Mouse (Mus musculus): ENCODE results near the gene Tmem135. TPM values are rescaled to one million over a fixed set of nuclear protein-coding genes. Genes with fewer than 3 reads are reported as not detected.

Tmem135 gene
- polyA plus RNA-seq, 1 experiment from 2014 or later = 22.8 TPM

- ATAC-seq (ENCODE audit: low FRiP score) = no peak
- Histone ChIP-seq H3K4me2 (replicated peaks) (no peak overlapping the region), H3K27ac (no peak overlapping the region), H3K9ac (no peak overlapping the region), H3K4me3 (no peak overlapping the region), H3K27me3 (no peaks in the 10 kb centered on the region), H3K9me3 (replicated peaks) (no peaks in the 10 kb centered on the region), H3K4me1 (no peaks in the 10 kb centered on the region), H3K36me3 (no peaks in the 10 kb centered on the region)
- 84% methylated on average over 4 of the region's 4 CpGs for WGBS
Observed at GRCm38 (mm10) chr7:89251880-89252453, 152.1 kb downstream of the Tmem135 start.

- ATAC-seq (ENCODE audit: low FRiP score) = no peak
Observed at GRCm38 (mm10) chr7:89248135-89248850, 155.7 kb downstream of the Tmem135 start.

GRCm38 (mm10) chr7:89247012-89247710, 156.9 kb downstream of the Tmem135 start:
- no peak overlapping the region for H3K4me2 ChIP-seq (replicated peaks)
- no peak overlapping the region for H3K27ac ChIP-seq
- H3K9ac ChIP-seq = no peak overlapping the region
- H3K4me3 ChIP-seq = no peak overlapping the region
- ATAC-seq (ENCODE audit: low FRiP score) = no peak
- H3K27me3 ChIP-seq = no peaks in the 10 kb centered on the region
- H3K9me3 ChIP-seq (replicated peaks) = no peaks in the 10 kb centered on the region
- WGBS = 100% methylated on average over 2 of the region's 2 CpGs
- no peaks in the 10 kb centered on the region for H3K36me3 ChIP-seq
- no peaks in the 10 kb centered on the region for H3K4me1 ChIP-seq

More at GRCm38 (mm10) chr7:89248135-89248850, 155.7 kb downstream of the Tmem135 start:
- H3K27me3 ChIP-seq = no peaks in the 10 kb centered on the region
- no peak overlapping the region for H3K27ac ChIP-seq
- no peak overlapping the region for H3K4me2 ChIP-seq (replicated peaks)
- no peak overlapping the region for H3K4me3 ChIP-seq
- H3K36me3 ChIP-seq = no peaks in the 10 kb centered on the region
- no peaks in the 10 kb centered on the region for H3K4me1 ChIP-seq
- H3K9ac ChIP-seq = no peak overlapping the region
- no peaks in the 10 kb centered on the region for H3K9me3 ChIP-seq (replicated peaks)
- 71% methylated on average over 7 of the region's 7 CpGs for WGBS

- 0 out of 2 replicates have a peak, but pooled peaks cover 4% of the 10 kb centered on the region for H3K36me3 ChIP-seq
- H3K27ac ChIP-seq = no peak overlapping the region
- no peak overlapping the region for H3K4me3 ChIP-seq
- ATAC-seq (ENCODE audit: low FRiP score) = no peak
- no peak overlapping the region for H3K9ac ChIP-seq
- no peak overlapping the region for H3K4me2 ChIP-seq (replicated peaks)
- no peaks in the 10 kb centered on the region for H3K9me3 ChIP-seq (replicated peaks)
- H3K4me1 ChIP-seq = no peaks in the 10 kb centered on the region
- H3K27me3 ChIP-seq = no peaks in the 10 kb centered on the region
- WGBS = 90% methylated on average over 4 of the region's 4 CpGs
Observed at GRCm38 (mm10) chr7:89242565-89242964, 161.5 kb downstream of the Tmem135 start.

DNA sequence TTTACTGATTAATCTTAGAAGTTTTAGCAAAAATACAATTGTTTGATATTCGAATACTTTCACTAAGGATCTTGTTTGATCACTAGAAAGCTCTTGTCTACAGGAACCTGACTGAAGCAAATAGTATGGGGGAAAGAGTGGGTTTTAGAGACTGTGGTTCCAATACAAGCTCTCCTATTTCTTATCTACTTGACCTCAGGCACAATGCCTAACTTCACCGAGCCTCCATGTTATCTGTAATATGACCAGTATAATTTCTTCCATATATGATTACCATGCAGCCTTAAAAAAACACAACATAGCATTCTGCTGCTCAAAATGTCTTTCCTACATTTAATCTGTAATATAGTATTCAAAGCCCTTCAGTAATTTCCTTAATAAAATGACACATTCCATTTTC, 161.9 kb downstream of the Tmem135 start:
- ATAC-seq (ENCODE audit: low FRiP score) = no peak
- 0 out of 2 replicates have a peak, but pooled peaks cover 4% of the 10 kb centered on the region for H3K36me3 ChIP-seq

GRCm38 (mm10) chr7:89239592-89239991, 164.4 kb downstream of the Tmem135 start:
- H3K27me3 ChIP-seq = no peaks in the 10 kb centered on the region
- H3K9ac ChIP-seq = no peak overlapping the region
- H3K4me2 ChIP-seq (replicated peaks) = no peak overlapping the region
- H3K4me1 ChIP-seq = no peaks in the 10 kb centered on the region
- H3K9me3 ChIP-seq (replicated peaks) = no peaks in the 10 kb centered on the region
- 85% methylated on average over 4 of the region's 4 CpGs for WGBS
- H3K36me3 ChIP-seq = 0 out of 2 replicates have a peak, but pooled peaks cover 4% of the 10 kb centered on the region
- no peak overlapping the region for H3K27ac ChIP-seq
- ATAC-seq (ENCODE audit: low FRiP score) = no peak
- H3K4me3 ChIP-seq = no peak overlapping the region

More for the DNA sequence above, 161.9 kb downstream of the Tmem135 start:
- Histone ChIP-seq H3K9ac (no peak overlapping the region), H3K9me3 (replicated peaks) (no peaks in the 10 kb centered on the region), H3K27me3 (no peaks in the 10 kb centered on the region), H3K4me1 (no peaks in the 10 kb centered on the region), H3K4me3 (no peak overlapping the region), H3K4me2 (replicated peaks) (no peak overlapping the region), H3K27ac (no peak overlapping the region)
- WGBS = 92% methylated on average over 2 of the region's 2 CpGs

- WGBS = 80% methylated on average over 2 of the region's 2 CpGs
Observed at GRCm38 (mm10) chr7:89236592-89236991, 167.4 kb downstream of the Tmem135 start.

GRCm38 (mm10) chr7:89235974-89236507, 168.0 kb downstream of the Tmem135 start:
- Histone ChIP-seq H3K27me3 (no peaks in the 10 kb centered on the region), H3K9me3 (replicated peaks) (no peaks in the 10 kb centered on the region), H3K4me2 (replicated peaks) (no peak overlapping the region), H3K4me1 (no peaks in the 10 kb centered on the region), H3K27ac (no peak overlapping the region), H3K9ac (no peak overlapping the region), H3K4me3 (no peak overlapping the region), H3K36me3 (0 out of 2 replicates have a peak, but pooled peaks cover 4% of the 10 kb centered on the region)
- 72% methylated on average over 4 of the region's 4 CpGs for WGBS
- no peak for ATAC-seq (ENCODE audit: low FRiP score)

More at GRCm38 (mm10) chr7:89236592-89236991, 167.4 kb downstream of the Tmem135 start:
- no peak for ATAC-seq (ENCODE audit: low FRiP score)
- H3K4me3 ChIP-seq = no peak overlapping the region
- H3K4me1 ChIP-seq = no peaks in the 10 kb centered on the region
- no peaks in the 10 kb centered on the region for H3K9me3 ChIP-seq (replicated peaks)
- H3K4me2 ChIP-seq (replicated peaks) = no peak overlapping the region
- H3K9ac ChIP-seq = no peak overlapping the region
- H3K27ac ChIP-seq = no peak overlapping the region
- 0 out of 2 replicates have a peak, but pooled peaks cover 4% of the 10 kb centered on the region for H3K36me3 ChIP-seq
- H3K27me3 ChIP-seq = no peaks in the 10 kb centered on the region

DNA sequence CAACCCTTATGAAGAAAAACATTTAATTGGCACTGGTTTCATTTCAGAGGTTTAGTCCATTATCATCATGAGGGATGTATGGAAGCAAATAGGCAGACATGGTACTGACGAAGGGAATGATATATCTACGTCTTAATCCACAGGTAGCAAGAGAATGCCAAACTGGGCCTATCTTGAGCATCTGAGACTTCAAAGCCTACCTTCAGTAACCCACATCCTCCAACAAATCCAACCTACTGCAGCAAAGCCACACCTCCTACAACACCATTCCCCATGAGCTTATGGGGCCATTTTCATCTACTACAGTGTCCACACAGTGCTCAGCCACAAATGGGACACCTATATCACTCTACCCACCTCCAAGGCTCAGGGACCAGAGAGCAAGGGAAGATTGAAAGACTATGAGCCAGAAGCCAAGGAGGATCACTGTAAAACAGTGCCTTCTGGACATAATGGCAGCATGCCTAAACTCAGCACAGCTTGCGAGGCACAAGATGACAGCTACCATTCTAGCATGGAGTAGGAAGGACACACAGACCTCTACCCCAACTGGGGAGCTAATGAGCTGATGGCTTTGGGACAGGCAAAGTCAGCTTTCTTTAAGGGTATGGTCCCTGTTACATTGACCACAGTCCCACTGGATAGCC, 171.4 kb downstream of the Tmem135 start:
- H3K4me1 ChIP-seq = no peaks in the 10 kb centered on the region
- WGBS = over 99% methylated on average over 3 of the region's 3 CpGs
- no peaks in the 10 kb centered on the region for H3K9me3 ChIP-seq (replicated peaks)
- H3K4me2 ChIP-seq (replicated peaks) = no peak overlapping the region
- H3K27me3 ChIP-seq = no peaks in the 10 kb centered on the region
- no peak overlapping the region for H3K9ac ChIP-seq
- no peak for ATAC-seq (ENCODE audit: low FRiP score)
- no peaks in the 10 kb centered on the region for H3K36me3 ChIP-seq
- no peak overlapping the region for H3K4me3 ChIP-seq
- no peak overlapping the region for H3K27ac ChIP-seq

DNA sequence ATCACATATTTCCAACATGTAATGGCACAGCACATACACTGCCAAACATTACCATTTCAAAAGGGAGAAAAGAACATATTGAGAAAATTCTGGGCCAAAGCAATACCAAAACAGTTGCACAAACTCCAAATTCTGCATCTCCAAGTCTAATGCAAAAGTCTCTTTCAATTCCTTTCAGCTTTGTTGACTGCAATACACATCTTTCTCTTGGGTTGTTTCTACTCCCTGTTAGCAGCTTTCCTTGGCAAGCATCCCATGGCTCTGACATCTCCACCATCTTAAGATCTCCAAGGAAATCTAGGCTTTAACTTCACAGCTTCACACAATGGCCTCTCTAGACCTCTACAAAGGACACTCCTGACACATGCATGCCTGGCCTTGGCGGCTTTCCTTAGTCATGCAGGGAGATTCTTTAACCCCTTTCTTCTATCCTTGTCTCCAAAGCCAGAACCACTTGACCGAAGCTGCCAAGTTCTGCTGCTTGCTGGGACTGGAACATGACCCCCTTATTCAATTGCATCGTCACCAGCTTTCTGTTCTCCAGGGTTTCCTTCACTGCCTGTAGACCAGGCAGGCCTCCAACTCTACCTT, 172.7 kb downstream of the Tmem135 start:
- Histone ChIP-seq H3K4me2 (replicated peaks) (no peak overlapping the region), H3K36me3 (no peaks in the 10 kb centered on the region), H3K9ac (no peak overlapping the region), H3K27me3 (no peaks in the 10 kb centered on the region), H3K4me1 (no peaks in the 10 kb centered on the region), H3K27ac (no peak overlapping the region), H3K9me3 (replicated peaks) (no peaks in the 10 kb centered on the region), H3K4me3 (no peak overlapping the region)
- no peak for ATAC-seq (ENCODE audit: low FRiP score)
- WGBS = 98% methylated on average over 3 of the region's 3 CpGs

DNA sequence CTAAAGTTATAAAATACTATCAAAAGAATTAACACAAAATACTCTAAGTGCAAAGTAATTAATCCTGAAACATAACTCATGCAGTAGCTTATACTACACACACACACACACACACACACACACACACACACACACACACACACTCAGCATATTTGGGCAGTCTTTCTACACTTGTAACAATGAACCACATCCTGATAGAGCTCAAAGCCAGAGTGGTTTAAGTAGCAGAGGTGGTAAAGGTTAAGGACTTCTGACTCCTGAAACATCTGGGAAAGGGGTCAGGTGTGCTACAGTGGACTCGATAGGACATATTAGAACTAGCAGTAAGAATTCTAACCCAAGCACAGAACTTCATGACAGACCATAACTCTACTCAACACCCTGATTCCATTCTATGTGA, 181.4 kb downstream of the Tmem135 start:
- Histone ChIP-seq H3K36me3 (no peaks in the 10 kb centered on the region), H3K27ac (no peak overlapping the region), H3K4me2 (replicated peaks) (no peak overlapping the region), H3K9ac (no peak overlapping the region), H3K9me3 (replicated peaks) (no peaks in the 10 kb centered on the region), H3K4me1 (no peaks in the 10 kb centered on the region), H3K4me3 (no peak overlapping the region), H3K27me3 (no peaks in the 10 kb centered on the region)
- WGBS = 92% methylated on average over 1 of the region's 1 CpGs
- ATAC-seq (ENCODE audit: low FRiP score) = no peak
